11 mouse cellular contexts compared by ENCODE assay signal in genomic region chr1:39904720-39905119, GRCm38 (mm10). TPM values are rescaled to one million over a fixed set of nuclear protein-coding genes. Genes with fewer than 3 reads are reported as not detected.
DNase-seq lines count a peak whose midpoint lies in the region; ATAC-seq and TF ChIP-seq lines count a peak whose summit lies in the region.
"Had no signal": no experiment of that assay in that cellular context is flagged by ENCODE, and none has a peak within 500 bp of the region (broad histone marks: within the 10 kb centered on the region; RNA-seq: fewer than 3 reads in every experiment).

No protein-coding gene starts in this region.

- no peak overlapping the region for H3K4me3 ChIP-seq in neural tube, embryonic 11.5 days (ENCODE audit: low read depth, low read length)
- H3K4me3 ChIP-seq in forebrain, embryonic 14.5 days (ENCODE audit: low read depth, low read length), result no peak overlapping the region
- no peak overlapping the region for H3K4me3 ChIP-seq in hindbrain, postnatal 0 days (ENCODE audit: low read length)
- no peak overlapping the region for H3K4me3 ChIP-seq in neural tube, embryonic 15.5 days (replicated peaks)
- H3K4me3 ChIP-seq: left cerebral cortex, adult 2 months had no signal

- WGBS in neural tube, embryonic 11.5 days, result 92% methylated on average over 3 of the region's 3 CpGs
- WGBS in forebrain, embryonic 14.5 days, result 86% methylated on average over 3 of the region's 3 CpGs
- 74% methylated on average over 3 of the region's 3 CpGs for WGBS in hindbrain, postnatal 0 days
- 87% methylated on average over 3 of the region's 3 CpGs for WGBS in neural tube, embryonic 15.5 days

- no peaks in the 10 kb centered on the region for H3K36me3 ChIP-seq in neural tube, embryonic 11.5 days (ENCODE audit: control insufficient read depth, insufficient read depth, low read length)
- H3K36me3 ChIP-seq in forebrain, embryonic 14.5 days (ENCODE audit: control insufficient read depth, insufficient read depth, low read length), result peaks cover 36% of the 10 kb centered on the region
- no peaks in the 10 kb centered on the region for H3K36me3 ChIP-seq in hindbrain, postnatal 0 days (ENCODE audit: insufficient read depth, low read length)
- no peaks in the 10 kb centered on the region for H3K36me3 ChIP-seq in neural tube, embryonic 15.5 days

- no peaks in the 10 kb centered on the region for H3K9me3 ChIP-seq in neural tube, embryonic 11.5 days (ENCODE audit: control insufficient read depth, low read length)
- H3K9me3 ChIP-seq in forebrain, embryonic 14.5 days (replicated peaks; ENCODE audit: control insufficient read depth, low read length), result no peaks in the 10 kb centered on the region
- no peaks in the 10 kb centered on the region for H3K9me3 ChIP-seq in hindbrain, postnatal 0 days (ENCODE audit: low read length)
- no peaks in the 10 kb centered on the region for H3K9me3 ChIP-seq in neural tube, embryonic 15.5 days (replicated peaks)

- no peak for TF ChIP-seq CTCF in hindbrain, postnatal 0 days (IDR thresholded peaks at IDR 0.05; ENCODE audit: low read depth)

- no peak overlapping the region for H3K9ac ChIP-seq in neural tube, embryonic 11.5 days (ENCODE audit: low read length)
- H3K9ac ChIP-seq in forebrain, embryonic 14.5 days (ENCODE audit: low read length), result no peak overlapping the region
- H3K9ac ChIP-seq in hindbrain, postnatal 0 days (replicated peaks; ENCODE audit: low read length), result no peak overlapping the region
- no peak overlapping the region for H3K9ac ChIP-seq in neural tube, embryonic 15.5 days (replicated peaks)

- ATAC-seq in neural tube, embryonic 11.5 days (ENCODE audit: insufficient read depth, low FRiP score, low TSS enrichment), result no peak
- no peak for ATAC-seq in forebrain, embryonic 14.5 days
- no peak for ATAC-seq in hindbrain, postnatal 0 days
- ATAC-seq in neural tube, embryonic 15.5 days (ENCODE audit: low FRiP score), result no peak
- ATAC-seq: intestine, embryonic 16.5 days; Patski had no signal

- H3K27me3 ChIP-seq in neural tube, embryonic 11.5 days (ENCODE audit: control insufficient read depth, insufficient read depth, low read length), result no peaks in the 10 kb centered on the region
- H3K27me3 ChIP-seq in forebrain, embryonic 14.5 days (replicated peaks; ENCODE audit: control insufficient read depth, insufficient read depth, low read length), result no peaks in the 10 kb centered on the region
- H3K27me3 ChIP-seq in hindbrain, postnatal 0 days (ENCODE audit: insufficient read depth, low read length), result no peaks in the 10 kb centered on the region
- no peaks in the 10 kb centered on the region for H3K27me3 ChIP-seq in neural tube, embryonic 15.5 days (replicated peaks)
- H3K27me3 ChIP-seq: Patski had no signal

- peaks cover 22% of the 10 kb centered on the region for H3K4me1 ChIP-seq in neural tube, embryonic 11.5 days (ENCODE audit: control insufficient read depth, insufficient read depth, low read length)
- peaks cover 48% of the 10 kb centered on the region for H3K4me1 ChIP-seq in forebrain, embryonic 14.5 days (ENCODE audit: control insufficient read depth, insufficient read depth, low read length)
- H3K4me1 ChIP-seq in hindbrain, postnatal 0 days (ENCODE audit: insufficient read depth, low read length), result peaks cover 29% of the 10 kb centered on the region
- H3K4me1 ChIP-seq in neural tube, embryonic 15.5 days, result peaks cover 74% of the 10 kb centered on the region

- peak overlapping the region; percentile 21; the same call in 1 of the 2 replicates for H3K4me2 ChIP-seq in neural tube, embryonic 11.5 days (ENCODE audit: low read depth)
- H3K4me2 ChIP-seq in forebrain, embryonic 14.5 days (ENCODE audit: low read length), result peak overlapping the region; percentile 31
- peak overlapping the region; percentile 45 for H3K4me2 ChIP-seq in hindbrain, postnatal 0 days (ENCODE audit: low read depth, low read length)
- peak overlapping the region; percentile 86 for H3K4me2 ChIP-seq in neural tube, embryonic 15.5 days

- DNase-seq in neural tube, embryonic 11.5 days (ENCODE audit: low spot score), result no peak
- DNase-seq in neural tube, embryonic 10.5 days (ENCODE audit: extremely low spot score, low spot score), result no peak
- no peak for DNase-seq in forebrain, embryonic 14.5 days (ENCODE audit: low spot score)
- DNase-seq in hindbrain, postnatal 0 days (ENCODE audit: low spot score), result no peak
- no peak for DNase-seq in cerebellum, adult 18-20 months
- DNase-seq in T-cell, adult 2 months (ENCODE audit: low spot score), result no peak
- DNase-seq: gastrocnemius, postnatal 14 days had no signal

- no peak overlapping the region for H3K27ac ChIP-seq in neural tube, embryonic 11.5 days (ENCODE audit: low read depth, low read length)
- no peak overlapping the region for H3K27ac ChIP-seq in forebrain, embryonic 14.5 days (ENCODE audit: low read depth, low read length)
- H3K27ac ChIP-seq in hindbrain, postnatal 0 days, result no peak overlapping the region
- no peak overlapping the region for H3K27ac ChIP-seq in neural tube, embryonic 15.5 days (replicated peaks)
- H3K27ac ChIP-seq: left cerebral cortex, adult 2 months had no signal

RNA-seq across cellular contexts. Expression of gene Map4k4, which starts 4.0 kb away (rescaled TPM):
- 39.4 and 41.0 TPM in 2 replicates for polyA plus RNA-seq in neural tube, embryonic 11.5 days (2014; fragmentation: Nextera tagmentation; extraction: Ambion mirVana)
- polyA plus RNA-seq in forebrain, embryonic 14.5 days (2014; fragmentation: Nextera tagmentation; extraction: Ambion mirVana), result 29.2 and 36.2 TPM in 2 replicates
- 172 and 189 TPM in 2 replicates for total RNA-seq in hindbrain, postnatal 0 days (2014; rRNA removed)
- polyA plus RNA-seq in hindbrain, postnatal 0 days (2015; fragmentation: Nextera tagmentation; extraction: Ambion mirVana), result 32.4 and 34.1 TPM in 2 replicates
- 31.1 and 35.7 TPM in 2 replicates for polyA plus RNA-seq in neural tube, embryonic 15.5 days (2015; fragmentation: Nextera tagmentation; extraction: Ambion mirVana)

Comparison
In these comparisons a context has a peak if more than half of its experiments do, and no peak if none do; other contexts are left out.
1. H3K4me2 ChIP-seq: peak in every context shown above with its lines; median percentile 86 in neural tube, embryonic 15.5 days; 45 in hindbrain, postnatal 0 days; 31 in forebrain, embryonic 14.5 days; 21 in neural tube, embryonic 11.5 days.